Mouse (Mus musculus): ENCODE measurements around the gene Svop.

The Svop gene

DNA sequence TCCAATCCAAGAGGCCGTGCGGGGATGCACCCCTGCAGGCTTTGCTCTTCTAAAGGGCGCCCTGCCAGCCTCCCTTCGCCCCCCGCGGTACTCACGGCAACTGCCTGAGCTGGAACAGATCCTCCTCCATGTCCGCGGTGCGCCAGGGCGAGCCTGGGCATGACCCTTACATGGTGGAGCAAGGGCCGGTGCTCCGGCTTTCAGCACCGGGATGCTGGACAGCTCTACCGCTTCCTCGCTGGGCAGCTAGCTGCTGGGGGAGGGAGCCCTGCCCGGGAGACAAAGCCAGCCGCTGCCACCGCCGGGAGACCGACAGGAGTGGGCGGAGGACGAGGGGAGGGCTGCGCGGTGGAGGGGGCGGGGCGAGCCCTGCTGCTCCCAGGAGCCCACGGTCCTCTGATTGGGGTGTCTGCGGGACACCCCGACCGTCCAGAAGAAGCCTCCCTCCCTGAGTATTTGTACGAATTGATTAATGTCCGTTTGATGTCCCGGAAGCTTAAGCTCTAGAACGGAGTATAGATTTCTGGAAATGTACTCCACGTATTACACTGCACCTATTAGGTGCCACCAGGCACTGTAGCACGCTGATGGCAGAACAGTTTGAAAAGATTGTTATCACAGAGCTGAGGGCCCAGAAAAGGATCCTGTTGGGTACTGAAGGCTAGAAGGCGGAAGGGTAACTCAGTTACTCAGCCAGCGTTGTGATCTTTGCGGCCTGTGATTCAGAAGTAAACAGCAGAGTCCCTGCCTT is at the start of gene Svop:
TSS of gene Svop (minus strand) at position 514 of the 751 bp plus-strand sequence.
- peak; percentile 70 for DNase-seq

DNA sequence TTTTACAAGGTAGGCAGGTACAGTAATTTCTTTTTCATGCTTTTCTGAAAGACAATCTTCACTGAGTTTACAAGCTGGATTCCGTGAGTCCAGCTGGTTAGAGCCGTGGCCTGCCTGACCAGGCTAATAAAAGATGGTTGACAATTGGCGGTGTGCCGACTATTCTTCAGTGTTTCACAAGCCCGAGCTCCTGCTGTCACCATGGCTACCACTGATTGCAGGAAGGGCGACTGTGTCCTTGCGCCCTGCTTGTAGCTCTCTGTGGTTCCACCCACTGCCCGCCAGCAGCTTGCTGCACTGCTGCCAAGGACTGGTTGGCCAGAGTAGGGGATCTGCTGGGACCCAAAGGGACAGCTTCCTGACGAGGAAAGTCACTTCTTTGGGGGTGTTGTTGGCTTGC is 47.8 kb upstream of the Svop start:
- DNase-seq = peak; percentile 95

DNA sequence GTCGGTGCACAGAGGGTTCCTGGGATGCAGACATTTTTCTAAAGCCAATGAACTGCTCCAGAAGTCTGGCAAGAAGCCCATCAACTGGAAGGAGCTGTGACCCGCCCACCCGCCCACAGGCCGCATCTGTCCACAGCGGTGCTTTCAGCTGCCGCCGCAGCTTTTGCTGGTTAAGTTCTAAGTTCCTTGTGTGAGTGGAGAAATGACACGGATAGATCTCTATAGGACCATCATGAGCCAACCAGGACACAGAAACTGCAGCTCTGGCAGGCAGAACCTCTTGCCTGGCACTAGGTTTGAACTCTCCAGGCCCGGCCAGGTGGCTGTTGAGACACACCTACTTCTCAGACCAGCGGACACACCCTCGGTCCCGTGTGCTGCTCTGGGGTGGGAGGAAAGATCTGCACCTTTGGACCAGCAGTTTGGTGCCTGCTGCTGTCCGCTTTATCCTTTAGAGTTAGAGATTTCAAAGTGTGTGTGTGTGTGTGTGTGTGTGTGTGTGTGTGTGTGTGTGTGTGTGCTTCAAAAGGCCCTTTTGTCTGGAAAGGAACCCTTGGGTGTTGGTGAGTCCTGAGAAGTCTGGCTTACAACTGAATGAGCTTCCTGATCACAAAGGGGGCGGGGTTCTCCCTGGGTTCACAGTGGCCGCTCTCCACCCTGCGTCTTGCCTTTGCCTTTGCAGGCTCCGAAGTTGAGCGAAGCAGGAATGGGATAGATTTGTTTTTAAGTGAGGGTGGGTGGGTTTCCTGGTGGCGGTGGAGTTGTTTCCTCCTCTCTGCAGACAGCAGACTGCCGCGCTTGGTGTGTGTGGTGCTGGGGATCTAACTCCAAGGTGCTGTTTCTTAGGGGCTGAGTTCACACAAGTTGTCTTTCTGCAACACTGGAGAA is 47.2 kb upstream of the Svop start:
- peak; percentile 69 for DNase-seq

DNA sequence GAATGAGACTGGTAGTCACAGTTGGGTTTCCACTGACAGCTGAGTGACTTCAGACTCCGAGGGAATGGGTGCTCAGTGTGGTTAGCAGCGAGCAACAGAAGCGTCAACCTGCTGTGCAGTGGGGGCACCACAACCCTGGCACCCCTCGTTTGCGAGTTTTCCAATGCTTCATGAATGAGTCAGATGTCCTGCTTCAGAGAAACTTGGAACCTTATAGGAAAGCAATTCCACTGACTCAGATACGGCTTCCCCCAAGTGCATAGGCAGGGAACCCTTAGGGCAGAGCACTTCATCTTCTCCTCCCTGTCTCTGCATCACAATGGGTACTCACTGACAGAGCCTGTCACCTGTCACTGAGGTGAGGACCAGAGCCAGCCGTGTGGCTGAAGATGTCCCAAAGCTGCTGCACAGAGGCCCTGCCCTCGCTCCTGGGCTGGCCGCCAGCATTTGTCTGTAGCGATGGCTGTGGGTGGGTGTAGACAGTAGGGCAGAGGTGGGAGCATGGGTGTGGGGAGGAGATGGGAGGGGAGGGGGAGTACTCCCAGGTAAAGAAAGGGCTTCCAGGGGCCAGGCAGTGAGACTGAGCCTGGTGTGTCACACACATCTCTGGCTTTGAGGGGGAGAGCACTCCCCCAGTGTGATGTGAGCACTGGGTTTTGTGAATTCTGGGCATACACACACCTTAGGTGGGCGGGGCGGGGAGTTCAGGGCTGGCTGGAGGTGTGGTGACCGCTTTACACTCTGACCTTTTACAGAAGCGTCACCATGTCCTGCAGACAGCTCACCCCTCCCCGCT is 46.3 kb upstream of the Svop start:
- no peak for DNase-seq

DNA sequence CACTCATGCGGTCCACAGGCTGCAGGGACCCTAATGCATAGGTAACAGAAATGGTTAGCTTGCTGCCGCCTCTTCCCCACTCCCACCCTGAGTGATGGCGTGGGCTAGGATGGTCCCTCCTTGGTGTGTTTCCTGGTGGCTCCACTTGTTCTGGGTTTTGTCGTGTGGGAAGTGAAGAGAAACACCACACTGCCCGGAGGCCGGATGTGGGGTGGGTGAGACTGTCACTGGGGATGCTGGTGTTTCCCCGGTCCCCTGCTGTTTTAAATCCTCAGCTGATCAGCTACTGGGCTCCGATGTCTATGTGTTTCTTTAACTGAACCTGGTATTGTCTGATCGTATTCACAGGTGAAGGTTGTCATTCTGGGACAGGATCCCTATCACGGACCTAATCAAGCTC is 44.1 kb upstream of the Svop start:
- DNase-seq = no peak

DNA sequence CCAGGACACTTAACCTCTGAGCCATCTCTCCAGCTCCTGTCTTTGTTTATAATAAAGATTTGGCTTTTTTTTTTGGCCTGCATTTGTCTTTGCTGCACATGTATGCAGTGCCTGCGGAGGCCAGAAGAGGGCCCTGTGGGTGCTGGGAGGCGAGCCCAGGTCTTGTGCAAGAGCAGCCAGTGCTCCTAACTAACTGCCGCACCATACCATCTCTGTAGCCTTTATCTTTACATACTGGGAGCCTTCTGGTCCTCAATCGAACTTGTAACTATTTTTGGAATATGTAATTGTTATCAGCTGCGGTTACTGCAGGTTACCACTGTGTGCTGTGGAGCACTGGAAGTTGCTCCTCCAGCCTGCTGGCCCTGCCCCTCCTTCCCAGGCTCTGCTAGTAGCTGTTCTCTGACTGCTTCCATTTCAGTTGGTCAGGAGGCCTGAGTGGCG is 42.7 kb upstream of the Svop start:
- peak; percentile 77 for DNase-seq

DNA sequence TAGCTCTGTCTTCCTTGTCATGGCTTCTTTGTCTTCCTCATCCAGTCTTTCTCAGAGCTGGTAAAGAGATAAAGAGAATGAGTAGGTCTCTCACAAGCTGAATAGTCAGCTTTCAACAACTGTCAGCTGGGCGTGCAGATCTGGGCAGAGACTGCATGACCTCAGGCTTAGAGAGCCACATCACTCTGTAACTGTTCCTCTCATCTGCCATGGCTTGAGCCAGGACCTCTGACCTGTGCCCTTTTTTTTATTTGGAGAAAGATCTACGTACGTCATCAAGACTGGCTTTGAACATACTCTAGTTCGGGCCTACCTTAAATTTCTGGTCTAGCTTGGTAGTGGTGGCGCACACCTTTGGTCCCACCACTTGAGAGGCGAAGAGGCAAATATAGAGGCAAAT is 41.5 kb upstream of the Svop start:
- DNase-seq = no peak

DNA sequence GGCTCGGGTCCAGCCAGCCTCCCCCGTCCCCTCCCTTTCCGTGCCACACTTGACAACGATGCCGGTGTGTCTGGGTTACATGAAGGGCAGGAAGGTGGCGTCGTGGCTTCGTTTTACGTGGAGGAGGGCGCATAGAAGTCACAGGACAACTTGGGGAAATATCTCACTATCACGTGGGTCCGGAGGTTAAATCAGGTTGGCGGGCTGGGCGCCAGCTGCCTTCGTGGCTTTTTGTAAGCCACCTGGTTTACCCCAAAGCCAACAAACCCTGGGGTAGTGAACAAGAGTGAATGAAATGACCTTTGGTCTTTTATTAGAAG is 40.1 kb upstream of the Svop start:
- peak; percentile 68 for DNase-seq

DNA sequence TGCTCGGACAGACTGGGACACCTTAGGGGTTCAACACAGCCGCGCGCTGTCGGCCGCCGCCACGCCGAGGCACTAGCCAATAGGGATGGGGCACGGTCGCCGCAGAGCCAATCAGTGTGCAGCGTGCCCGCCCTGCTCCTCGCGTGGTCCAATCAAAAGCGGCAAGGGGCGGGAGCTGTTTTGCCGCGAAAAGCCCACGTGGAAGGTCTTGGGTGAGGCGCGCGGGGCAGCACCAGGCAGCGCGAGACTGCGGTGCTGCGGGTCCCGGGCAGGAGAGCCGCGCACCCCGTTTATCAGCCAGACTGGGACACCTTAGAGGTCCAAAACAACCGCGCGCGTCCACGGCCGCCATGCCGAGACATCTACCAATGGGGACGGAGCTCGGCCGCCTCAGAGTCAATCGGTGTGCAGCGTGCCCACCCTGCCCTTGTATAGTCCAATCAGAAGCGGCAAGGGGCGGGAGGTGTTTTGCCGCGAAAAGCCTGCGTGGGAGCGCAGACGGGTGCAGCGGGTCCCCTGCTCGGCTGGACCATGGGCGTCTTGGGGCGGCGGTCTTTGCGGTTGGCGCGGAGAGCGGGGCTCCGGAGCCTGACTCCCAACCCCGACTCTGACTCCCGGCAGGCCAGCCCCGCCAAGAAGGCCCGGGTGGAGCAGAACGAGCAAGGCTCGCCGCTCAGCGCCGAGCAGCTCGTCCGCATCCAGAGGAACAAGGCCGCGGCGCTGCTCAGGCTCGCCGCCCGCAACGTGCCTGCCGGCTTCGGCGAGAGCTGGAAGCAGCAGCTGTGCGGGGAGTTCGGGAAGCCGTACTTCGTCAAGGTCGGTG is 39.5 kb upstream of the Svop start:
- peak; percentile 94 for DNase-seq

DNA sequence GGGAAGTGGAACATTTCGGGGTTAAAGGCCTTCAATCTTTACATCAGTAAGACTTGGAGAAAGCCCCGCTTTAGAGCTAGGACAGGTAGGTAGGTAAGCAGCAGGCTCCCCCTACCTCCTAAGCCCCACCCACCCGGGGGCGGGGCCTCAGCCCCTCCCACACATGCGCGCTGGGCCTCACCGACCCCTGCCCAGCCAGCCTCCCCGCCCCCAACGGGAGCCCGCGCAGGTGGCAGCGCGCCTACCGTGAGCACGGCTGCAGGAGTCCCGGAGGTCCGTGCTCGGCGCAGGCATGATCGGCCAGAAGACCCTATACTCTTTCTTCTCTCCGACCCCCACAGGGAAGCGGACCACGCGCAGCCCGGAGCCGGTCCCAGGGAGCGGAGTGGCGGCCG is 38.8 kb upstream of the Svop start, which contains the start of gene Ung:
TSS of gene Ung (plus strand) at position 176 of the 395 bp plus-strand sequence.
- DNase-seq = peak; percentile 42

DNA sequence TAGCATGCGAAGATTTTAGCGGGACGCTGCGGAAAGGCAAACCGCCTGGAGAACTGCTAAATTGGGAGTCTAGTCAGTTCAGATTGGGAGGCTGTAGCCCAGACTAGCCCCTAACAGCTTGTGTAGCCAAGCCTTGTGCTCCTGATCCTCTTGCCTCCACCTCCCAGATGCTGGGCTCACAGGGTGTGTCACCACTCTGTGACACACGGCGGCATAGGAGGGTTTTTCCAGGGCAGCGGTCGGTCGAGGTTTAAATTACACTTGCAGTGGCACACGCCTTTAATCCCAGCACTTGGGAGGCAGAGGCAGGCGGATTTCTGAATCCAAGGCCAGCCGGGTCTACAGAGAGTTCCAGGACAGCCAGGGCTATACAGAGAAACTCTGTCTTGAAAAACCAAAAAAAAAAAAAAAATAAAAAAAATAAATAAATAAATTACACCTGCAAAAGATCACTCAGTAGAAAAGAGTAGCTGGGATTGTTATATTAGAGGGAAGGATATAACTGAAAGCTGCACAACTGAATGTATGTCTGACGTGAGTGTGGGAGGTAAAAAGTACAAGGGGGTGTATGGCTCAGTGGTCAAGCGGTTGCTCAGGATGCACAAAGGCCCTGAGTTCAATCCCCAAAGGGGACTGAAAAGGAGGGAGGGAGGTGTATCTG is 38.3 kb upstream of the Svop start:
- no peak for DNase-seq

DNA sequence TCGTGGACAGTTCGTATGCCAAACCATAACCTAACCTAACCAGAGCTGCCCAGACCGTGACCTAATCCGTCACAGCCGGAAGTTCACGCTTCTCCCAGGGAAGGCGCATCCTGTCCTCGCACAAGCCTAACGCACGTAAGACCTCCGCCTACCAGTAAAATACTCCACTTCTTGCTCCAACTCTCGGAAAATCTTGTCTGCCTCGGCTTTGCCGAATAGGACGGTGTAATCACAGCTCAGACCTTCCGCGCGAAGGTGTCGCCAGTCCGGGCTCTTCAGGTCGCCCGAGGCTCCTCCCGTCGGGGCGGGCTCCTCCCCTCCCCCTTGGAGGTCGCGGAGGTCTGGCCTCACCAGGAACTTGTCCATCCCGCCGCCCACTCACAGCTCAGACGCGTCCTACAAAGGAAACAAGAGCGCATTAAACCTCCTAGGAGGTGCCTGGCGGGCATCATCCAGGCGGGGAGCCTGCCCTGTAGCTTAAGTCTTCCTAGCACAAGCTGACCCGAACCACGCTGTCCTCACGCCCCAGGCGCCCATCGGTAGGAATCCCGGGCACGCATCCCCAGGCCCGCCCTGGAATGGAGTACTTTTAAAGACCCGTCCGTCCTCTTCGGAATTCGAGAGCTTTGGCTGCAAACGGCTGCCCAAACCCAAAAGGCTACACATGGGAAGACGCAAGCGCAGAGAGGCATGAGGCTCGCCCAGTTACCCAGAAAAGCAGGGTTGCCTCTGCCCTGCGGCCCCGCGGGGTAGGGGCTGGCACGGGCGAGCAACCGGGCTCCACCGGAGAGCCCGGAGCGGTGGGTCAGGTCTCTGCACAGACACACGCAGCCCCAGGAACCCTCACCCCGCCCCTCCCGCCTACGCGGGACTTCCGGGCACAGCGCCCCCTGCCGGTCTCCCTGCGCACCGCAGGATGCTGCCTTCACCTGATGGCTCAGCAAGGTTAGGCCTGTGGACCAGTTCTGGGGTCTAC is 36.3 kb upstream of the Svop start, which contains the start of gene Alkbh2:
TSS of gene Alkbh2 (minus strand) at position 845 of the 976 bp plus-strand sequence.
- peak; percentile 86 for DNase-seq

DNA sequence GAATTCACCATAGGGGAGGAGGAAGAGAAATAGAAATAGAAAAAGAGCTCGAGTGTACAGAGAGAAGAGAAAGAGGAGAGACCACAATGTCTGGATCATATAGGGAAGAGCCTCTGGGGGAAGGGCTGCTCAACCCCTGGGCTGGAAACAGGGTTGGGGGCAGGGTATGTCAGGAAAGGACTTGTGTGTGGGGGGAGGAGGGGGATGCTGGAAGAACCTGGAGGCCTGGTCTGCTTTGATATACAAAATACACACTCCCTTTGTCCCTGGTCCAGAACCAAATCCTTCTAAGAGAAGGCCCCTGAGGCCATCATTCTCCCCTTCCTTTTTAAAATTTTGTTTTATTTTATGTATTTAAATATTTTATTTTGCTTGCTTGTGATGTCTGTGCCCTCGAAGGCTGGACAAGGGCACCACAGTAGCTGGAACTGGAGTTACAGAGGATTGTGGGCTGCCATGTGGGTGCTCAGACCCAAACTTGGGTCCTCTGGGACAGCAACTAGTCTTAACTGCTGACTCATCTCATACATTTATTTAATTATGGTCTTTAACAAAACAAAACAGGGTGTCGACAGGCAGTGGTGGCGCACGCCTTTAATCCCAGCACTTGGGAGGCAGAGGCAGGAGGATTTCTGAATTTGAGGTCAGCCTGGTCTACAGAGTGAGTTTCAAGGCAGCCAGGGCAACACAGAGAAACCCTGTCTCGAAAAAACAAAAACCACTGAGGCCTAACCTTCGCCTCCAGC is 35.3 kb upstream of the Svop start:
- no peak for DNase-seq

DNA sequence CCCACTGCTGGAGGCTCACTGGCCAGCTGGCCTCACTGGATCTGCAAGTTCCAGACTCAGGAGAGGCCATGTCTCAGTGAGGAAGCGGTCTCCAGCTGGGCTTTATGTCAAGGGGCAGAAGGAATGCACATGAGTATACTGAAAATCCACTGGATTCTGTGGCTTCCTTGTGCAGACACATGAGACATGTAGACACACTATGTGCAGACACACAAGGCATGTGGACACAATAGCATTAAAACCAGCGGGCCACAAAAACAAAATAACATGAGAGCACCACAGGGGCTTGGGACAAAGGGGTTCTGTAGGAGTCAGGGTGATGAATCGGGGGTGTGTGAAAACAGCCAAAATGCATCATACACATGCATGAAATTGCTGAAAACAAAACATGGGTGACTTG is 34.6 kb upstream of the Svop start:
- DNase-seq = no peak

DNA sequence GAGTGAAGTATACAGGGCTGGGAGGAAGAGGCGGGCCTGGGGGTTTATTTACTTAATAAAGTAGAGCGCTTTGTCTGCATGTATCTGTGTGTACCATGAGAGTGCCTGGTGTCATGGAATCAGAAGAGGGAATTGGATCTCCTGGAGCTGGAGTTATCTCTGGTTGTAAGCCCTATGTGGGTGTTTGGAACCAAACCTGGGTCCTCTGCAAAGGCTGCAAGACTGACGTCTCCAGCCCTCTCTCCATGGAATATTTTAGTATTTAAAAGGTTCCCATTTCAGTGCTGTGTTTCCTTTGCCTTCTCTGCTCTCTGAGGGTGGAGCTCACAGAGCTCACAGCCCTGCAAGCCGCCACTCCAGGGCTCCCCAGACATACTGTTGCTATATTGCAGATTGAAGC is 28.4 kb upstream of the Svop start:
- no peak for DNase-seq

DNA sequence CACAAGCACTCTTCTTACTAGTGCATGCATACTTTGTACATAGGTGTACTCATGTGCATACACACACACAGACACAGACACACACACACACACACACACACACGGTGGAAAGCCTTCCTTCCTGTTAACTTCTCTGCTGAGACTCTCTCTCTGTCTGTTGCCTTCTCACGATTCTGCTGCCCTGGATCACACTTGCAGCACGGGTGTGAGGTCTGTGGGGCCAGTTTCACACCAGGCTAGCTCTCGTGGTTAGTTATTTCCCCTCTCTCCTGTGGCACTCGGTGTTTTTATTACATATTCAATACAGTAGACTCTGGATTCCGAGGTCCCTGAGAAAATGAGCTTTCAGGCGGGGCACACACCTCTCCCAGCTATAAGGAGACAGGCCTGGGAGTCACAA is 25.2 kb upstream of the Svop start:
- DNase-seq = no peak

DNA sequence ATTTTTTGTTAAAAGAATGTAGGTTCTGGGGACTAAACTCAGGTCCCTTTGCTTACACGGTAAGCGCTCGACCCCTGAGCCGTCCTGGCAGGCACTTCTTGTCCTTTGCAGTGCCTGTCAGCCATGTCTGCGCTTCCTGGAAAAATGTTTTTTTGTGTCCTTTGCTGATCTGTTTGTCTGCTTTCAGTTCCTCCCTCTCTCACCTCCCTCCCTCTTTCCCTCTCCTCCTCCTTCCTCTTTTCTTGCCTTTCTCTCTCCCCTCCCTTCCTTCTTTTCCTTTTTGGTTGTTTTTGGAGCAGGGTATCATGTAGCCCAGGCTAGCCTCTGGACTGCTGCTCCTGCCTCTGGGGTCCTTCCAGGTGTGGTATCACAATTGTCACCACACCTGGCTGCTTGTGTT is 23.7 kb upstream of the Svop start:
- DNase-seq = no peak

DNA sequence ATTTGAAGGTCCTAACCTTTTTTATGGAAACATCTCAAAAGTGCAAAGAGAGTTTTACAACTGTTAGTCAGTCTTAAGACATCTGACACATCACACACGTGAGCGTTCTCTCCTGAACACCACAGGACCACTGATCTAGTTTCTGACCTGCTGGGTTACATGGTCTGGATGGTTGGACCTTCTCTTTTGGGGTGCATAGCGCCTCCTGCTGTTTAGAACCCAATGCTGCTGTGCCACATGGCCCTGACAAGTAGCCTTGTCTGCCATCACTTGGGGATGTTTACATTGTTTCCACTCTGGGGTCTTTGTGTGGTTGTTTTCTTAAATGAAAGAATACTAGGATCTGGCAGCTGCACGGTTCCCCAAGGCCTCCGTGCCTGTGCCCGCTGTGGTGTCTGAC is 22.0 kb upstream of the Svop start:
- no peak for DNase-seq

DNA sequence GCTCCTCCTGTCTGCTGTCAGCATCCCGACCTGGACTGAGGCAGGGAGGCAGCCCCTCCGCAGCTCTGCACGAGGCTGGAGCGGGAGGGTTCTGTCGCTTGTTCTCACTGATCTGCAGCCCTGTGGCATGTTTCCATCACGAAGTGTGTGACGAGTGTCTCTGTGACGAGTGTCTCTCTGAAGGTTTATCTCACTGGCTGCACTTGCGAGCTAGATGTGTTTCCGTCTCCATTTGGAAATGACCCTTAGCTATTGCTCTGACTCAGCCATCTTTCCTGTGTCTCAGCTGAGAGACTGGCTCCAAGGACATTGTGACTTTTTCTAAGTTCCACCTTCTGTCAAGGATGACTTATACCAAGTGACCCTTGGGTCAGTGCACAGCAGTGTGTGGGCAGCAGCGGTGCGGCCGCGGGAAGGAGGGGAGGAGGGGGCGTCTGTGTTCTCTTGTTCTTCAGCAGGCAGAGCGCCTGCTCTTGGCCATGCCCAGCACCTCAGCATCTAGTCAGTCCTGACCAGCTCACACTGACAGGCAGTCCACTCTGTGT is 15.1 kb upstream of the Svop start:
- no peak for DNase-seq
